Mouse (Mus musculus): Measurements from ENCODE around the gene Cpne7. TPM values are rescaled to one million over a fixed set of nuclear protein-coding genes. Genes with fewer than 3 reads are reported as not detected.

Cpne7 gene
- 15.3 and 20.9 TPM in 2 replicates for polyA plus RNA-seq (2012)

GRCm38 (mm10) chr8:123117127-123117731 is at the start of gene Cpne7:
Gene Cpne7 (plus strand): TSS chr8:123117374.
- TF ChIP-seq GATA1 (IDR thresholded peaks at IDR 0.05; ENCODE audit: low read length): no peak

GRCm38 (mm10) chr8:123071176-123071575 is 46.0 kb upstream of the Cpne7 start:
- TF ChIP-seq GATA1 (IDR thresholded peaks at IDR 0.05; ENCODE audit: low read length): no peak

GRCm38 (mm10) chr8:123077213-123077612 is 40.0 kb upstream of the Cpne7 start:
- no peak for TF ChIP-seq GATA1 (IDR thresholded peaks at IDR 0.05; ENCODE audit: low read length)

- no peak for TF ChIP-seq GATA1 (IDR thresholded peaks at IDR 0.05; ENCODE audit: low read length)
These were observed 34.2 kb upstream of the Cpne7 start for GRCm38 (mm10) chr8:123082993-123083392.

- TF ChIP-seq GATA1 (IDR thresholded peaks at IDR 0.05; ENCODE audit: low read length): no peak
These were observed 33.6 kb upstream of the Cpne7 start for GRCm38 (mm10) chr8:123083610-123084009.

- TF ChIP-seq GATA1 (IDR thresholded peaks at IDR 0.05; ENCODE audit: low read length): no peak
These were observed 29.9 kb upstream of the Cpne7 start for GRCm38 (mm10) chr8:123087289-123087688.

- no peak for TF ChIP-seq GATA1 (IDR thresholded peaks at IDR 0.05; ENCODE audit: low read length)
These were observed 20.0 kb upstream of the Cpne7 start for GRCm38 (mm10) chr8:123097216-123097615.

GRCm38 (mm10) chr8:123097786-123098584 is 19.2 kb upstream of the Cpne7 start:
- no peak for TF ChIP-seq GATA1 (IDR thresholded peaks at IDR 0.05; ENCODE audit: low read length)

- TF ChIP-seq GATA1 (IDR thresholded peaks at IDR 0.05; ENCODE audit: low read length): no peak
These were observed 16.9 kb upstream of the Cpne7 start for GRCm38 (mm10) chr8:123100288-123100687.

- TF ChIP-seq GATA1 (IDR thresholded peaks at IDR 0.05; ENCODE audit: low read length): no peak
These were observed 15.9 kb upstream of the Cpne7 start for GRCm38 (mm10) chr8:123101244-123101643.

GRCm38 (mm10) chr8:123101735-123102685 is 15.2 kb upstream of the Cpne7 start, which contains the start of gene Rpl13:
Gene Rpl13 (plus strand): TSS chr8:123102350.
- no peak for TF ChIP-seq GATA1 (IDR thresholded peaks at IDR 0.05; ENCODE audit: low read length)

GRCm38 (mm10) chr8:123103285-123103684 is 13.9 kb upstream of the Cpne7 start:
- TF ChIP-seq GATA1 (IDR thresholded peaks at IDR 0.05; ENCODE audit: low read length): no peak

- TF ChIP-seq GATA1 (IDR thresholded peaks at IDR 0.05; ENCODE audit: low read length): no peak
These were observed 13.0 kb upstream of the Cpne7 start for GRCm38 (mm10) chr8:123104046-123104767.

GRCm38 (mm10) chr8:123105553-123106326 is 11.4 kb upstream of the Cpne7 start:
- no peak for TF ChIP-seq GATA1 (IDR thresholded peaks at IDR 0.05; ENCODE audit: low read length)

Data from G1E-ER4 (cell line).